Mouse (Mus musculus): ENCODE results near the gene Trmt1l. TPM values are rescaled to one million over a fixed set of nuclear protein-coding genes. Genes with fewer than 3 reads are reported as not detected.
"Not testable (repeated sequence)": the region's sequence is repeated elsewhere in the genome, so short reads cannot be mapped to it uniquely, and the experiment has no call there.

The Trmt1l gene
- polyA plus RNA-seq, 1 experiment from 2014 or later = 56.0 TPM

DNA sequence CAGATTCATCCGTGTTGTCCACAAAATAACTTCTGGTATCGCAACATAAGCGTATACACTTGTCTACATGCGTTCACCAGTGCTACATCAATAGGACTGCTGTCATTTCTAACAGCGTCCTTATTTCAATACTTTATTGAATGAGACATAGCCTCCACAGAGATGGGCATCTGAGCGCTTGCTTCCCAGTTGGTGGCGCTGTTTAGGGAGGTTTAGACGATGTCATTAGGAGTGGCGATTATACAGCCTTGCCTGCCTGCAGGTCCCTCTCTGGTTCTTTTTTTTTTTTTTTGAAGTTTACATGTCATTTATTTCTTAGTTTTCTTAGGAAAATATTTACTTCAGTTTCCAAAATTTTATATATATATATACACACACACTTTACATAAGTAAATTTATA, 32.9 kb downstream of the Trmt1l start:
- no peak for ATAC-seq

DNA sequence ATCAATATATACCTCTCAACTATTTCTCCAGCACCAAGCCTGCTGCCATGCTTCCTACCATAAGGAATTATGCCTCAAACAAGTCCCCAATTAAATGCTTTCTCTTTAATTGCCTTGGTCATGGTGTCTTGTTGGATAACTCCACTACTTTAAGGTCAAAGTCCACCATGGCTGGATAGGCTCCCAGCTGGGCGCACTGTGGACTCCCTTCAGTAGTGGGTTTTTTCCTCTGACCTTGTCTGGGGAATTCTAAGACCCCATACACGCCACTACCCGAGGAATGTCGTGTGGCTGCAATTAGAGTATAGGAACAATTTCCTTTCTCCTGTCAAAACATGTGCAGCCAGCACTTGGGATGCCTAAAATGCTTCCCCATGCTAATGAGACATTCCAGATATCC, 36.6 kb downstream of the Trmt1l start:
- WGBS = 65% methylated on average over 4 of the region's 4 CpGs
- H3K4me2 ChIP-seq (replicated peaks) = no peak overlapping the region
- H3K36me3 ChIP-seq = peaks cover 33% of the 10 kb centered on the region
- H3K4me3 ChIP-seq (replicated peaks) = no peak overlapping the region
- no peak for ATAC-seq
- no peak overlapping the region for H3K27ac ChIP-seq
- no peak overlapping the region for H3K9ac ChIP-seq (replicated peaks)
- no peaks in the 10 kb centered on the region for H3K9me3 ChIP-seq
- H3K4me1 ChIP-seq (replicated peaks) = no peaks in the 10 kb centered on the region
- no peaks in the 10 kb centered on the region for H3K27me3 ChIP-seq

More for the DNA sequence above, 32.9 kb downstream of the Trmt1l start:
- 78% methylated on average over 9 of the region's 9 CpGs for WGBS
- no peak overlapping the region for H3K9ac ChIP-seq (replicated peaks)
- no peak overlapping the region for H3K4me2 ChIP-seq (replicated peaks)
- H3K4me3 ChIP-seq (replicated peaks) = no peak overlapping the region
- H3K4me1 ChIP-seq (replicated peaks) = no peaks in the 10 kb centered on the region
- H3K27ac ChIP-seq = no peak overlapping the region
- H3K27me3 ChIP-seq = no peaks in the 10 kb centered on the region
- peaks cover 47% of the 10 kb centered on the region for H3K36me3 ChIP-seq
- no peaks in the 10 kb centered on the region for H3K9me3 ChIP-seq

DNA sequence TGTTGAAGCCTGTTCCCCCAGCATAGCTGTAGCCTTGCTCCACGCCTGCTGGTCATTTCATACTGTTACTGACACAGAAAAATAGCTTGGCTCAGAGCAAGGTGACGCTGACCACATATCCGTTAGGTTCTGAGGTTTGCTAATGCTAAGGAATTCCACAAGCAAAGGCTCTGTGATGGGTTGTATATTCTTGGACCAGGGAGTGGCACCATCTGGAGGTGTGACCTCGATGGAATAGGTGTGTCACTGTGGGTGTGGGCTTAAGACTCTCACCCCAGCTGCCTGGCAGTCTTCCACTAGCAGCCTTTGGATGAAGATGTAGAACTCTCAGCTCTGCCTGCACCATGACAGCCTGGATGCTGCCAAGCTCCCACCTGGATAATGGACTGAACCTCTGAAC, 38.2 kb downstream of the Trmt1l start:
- Histone ChIP-seq H3K4me3 (replicated peaks) (no peak overlapping the region), H3K4me1 (replicated peaks) (no peaks in the 10 kb centered on the region), H3K9me3 (no peaks in the 10 kb centered on the region), H3K27ac (no peak overlapping the region), H3K27me3 (no peaks in the 10 kb centered on the region), H3K4me2 (replicated peaks) (no peak overlapping the region), H3K36me3 (peaks cover 31% of the 10 kb centered on the region), H3K9ac (replicated peaks) (no peak overlapping the region)
- ATAC-seq = no peak
- 91% methylated on average over 4 of the region's 4 CpGs for WGBS

DNA sequence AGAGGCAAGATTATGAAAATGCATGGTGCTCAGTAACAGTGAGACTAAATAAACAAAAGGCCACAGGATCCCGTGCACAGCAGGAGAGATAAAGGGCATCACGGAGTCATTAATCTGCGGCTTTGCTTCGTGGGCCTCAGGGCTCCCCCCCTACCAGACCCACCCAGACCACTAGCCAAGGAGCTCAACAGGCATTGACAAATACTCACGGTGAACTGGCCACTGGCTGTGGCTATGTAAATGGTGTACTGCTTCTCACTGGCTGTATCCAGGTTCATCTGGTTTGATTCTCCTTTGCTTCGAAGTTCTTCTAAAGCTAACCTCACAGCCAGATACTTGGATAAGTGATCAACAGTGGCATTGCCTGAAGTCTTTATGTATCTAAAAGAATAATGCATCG, 43.1 kb downstream of the Trmt1l start:
- Histone ChIP-seq H3K36me3 (peaks cover 62% of the 10 kb centered on the region), H3K4me1 (replicated peaks) (no peaks in the 10 kb centered on the region), H3K9me3 (no peaks in the 10 kb centered on the region), H3K4me3 (replicated peaks) (no peak overlapping the region), H3K9ac (replicated peaks) (no peak overlapping the region), H3K27ac (no peak overlapping the region), H3K27me3 (no peaks in the 10 kb centered on the region), H3K4me2 (replicated peaks) (no peak overlapping the region)
- no peak for ATAC-seq
- WGBS = 49% methylated on average over 7 of the region's 7 CpGs

DNA sequence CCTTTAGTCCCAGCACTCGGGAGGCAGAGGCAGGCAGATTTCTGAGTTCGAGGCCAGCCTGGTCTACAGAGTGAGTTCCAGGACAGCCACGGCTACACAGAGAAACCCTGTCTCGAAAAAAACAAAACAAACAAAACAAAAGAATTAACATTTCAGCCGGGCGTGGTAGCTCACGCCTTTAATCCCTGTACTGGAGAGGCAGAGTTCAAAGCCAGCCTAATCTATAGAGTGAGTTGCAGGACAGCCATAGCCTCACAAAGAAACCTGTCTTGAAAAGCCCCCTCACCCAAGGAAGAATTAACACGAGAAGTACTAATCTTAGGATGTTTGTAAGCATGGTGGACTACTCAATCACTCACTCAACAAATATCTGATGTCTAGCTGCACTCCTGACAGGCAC, 44.0 kb downstream of the Trmt1l start:
- not testable (repeated sequence) for H3K27ac ChIP-seq; H3K27me3 ChIP-seq; H3K9ac ChIP-seq (replicated peaks); H3K9me3 ChIP-seq; H3K4me2 ChIP-seq (replicated peaks); ATAC-seq; H3K4me1 ChIP-seq (replicated peaks); H3K4me3 ChIP-seq (replicated peaks)
- peaks cover 70% of the 10 kb centered on the region for H3K36me3 ChIP-seq
- WGBS = 86% methylated on average over 8 of the region's 8 CpGs

DNA sequence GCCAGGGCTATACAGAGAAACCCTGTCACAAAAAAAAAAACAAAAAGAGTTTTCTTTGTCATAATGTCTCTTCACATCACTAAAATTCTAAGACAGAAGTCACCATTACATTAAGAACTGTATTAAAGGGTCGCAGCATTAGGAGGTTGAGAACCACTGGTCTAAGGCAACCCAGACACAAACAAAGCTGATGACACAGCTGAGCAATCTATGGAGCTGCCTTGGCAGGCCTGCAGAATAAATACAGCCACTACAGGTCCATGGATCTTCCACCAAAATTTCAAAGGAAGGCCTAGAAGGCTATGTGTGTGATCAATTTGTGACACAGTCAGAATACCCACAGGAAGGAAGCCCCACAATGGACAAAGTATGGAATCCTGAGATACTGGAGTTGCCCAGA, 54.2 kb downstream of the Trmt1l start:
- no peaks in the 10 kb centered on the region for H3K9me3 ChIP-seq
- H3K36me3 ChIP-seq = peaks cover 16% of the 10 kb centered on the region; the same call in 1 of the 2 replicates
- no peak overlapping the region for H3K9ac ChIP-seq (replicated peaks)
- H3K4me3 ChIP-seq (replicated peaks) = no peak overlapping the region
- no peaks in the 10 kb centered on the region for H3K27me3 ChIP-seq
- WGBS = 89% methylated on average over 1 of the region's 1 CpGs
- H3K27ac ChIP-seq = no peak overlapping the region
- no peak overlapping the region for H3K4me2 ChIP-seq (replicated peaks)
- peaks cover 5% of the 10 kb centered on the region for H3K4me1 ChIP-seq (replicated peaks)
- ATAC-seq = no peak

DNA sequence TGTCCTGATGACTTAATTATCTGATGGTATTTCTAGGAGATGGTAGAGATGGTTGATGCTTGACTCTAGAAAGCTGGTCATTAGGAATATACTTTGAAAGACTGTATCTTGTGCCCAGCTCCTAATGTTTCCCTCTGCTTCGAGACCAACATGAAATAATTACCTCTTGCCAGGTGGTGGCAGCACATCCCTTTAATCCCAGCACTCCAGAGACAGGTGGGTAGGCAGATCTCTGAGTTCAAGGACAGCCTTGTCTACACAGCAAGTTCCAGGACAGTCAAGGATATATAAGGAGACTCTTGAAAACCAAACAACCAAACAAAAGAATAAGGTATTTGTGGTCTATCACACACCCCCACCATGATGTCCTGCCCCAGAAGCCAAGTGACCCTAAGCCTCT, 55.2 kb downstream of the Trmt1l start:
- H3K36me3 ChIP-seq = peaks cover 13% of the 10 kb centered on the region; the same call in 1 of the 2 replicates
- H3K27me3 ChIP-seq = no peaks in the 10 kb centered on the region
- peaks cover 5% of the 10 kb centered on the region for H3K4me1 ChIP-seq (replicated peaks)
- no peak overlapping the region for H3K27ac ChIP-seq
- ATAC-seq = no peak
- no peak overlapping the region for H3K9ac ChIP-seq (replicated peaks)
- H3K4me2 ChIP-seq (replicated peaks) = no peak overlapping the region
- H3K9me3 ChIP-seq = no peaks in the 10 kb centered on the region
- 71% methylated on average over 1 of the region's 1 CpGs for WGBS
- H3K4me3 ChIP-seq (replicated peaks) = no peak overlapping the region

DNA sequence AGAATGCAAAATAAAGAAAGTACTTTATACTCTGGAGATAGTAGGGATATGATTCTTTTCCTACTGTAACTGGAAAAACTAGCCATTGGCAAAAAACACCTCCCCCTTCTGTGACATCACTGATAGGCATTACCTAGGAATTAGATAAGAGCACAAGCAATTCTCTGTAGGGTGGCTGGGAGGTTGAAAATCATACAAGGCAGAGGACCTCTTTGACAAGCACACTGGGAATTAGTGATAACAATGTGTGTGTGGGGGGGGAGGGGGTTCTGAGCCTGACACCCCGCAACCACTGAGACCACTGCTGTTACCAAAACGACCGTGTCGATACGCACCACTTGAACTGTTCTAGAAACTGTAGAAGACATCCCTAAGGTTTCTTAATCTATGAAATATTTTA, 56.4 kb downstream of the Trmt1l start:
- Histone ChIP-seq H3K4me3 (replicated peaks) (no peak overlapping the region), H3K27me3 (no peaks in the 10 kb centered on the region), H3K27ac (no peak overlapping the region), H3K4me1 (replicated peaks) (peaks cover 2% of the 10 kb centered on the region), H3K36me3 (peaks cover 13% of the 10 kb centered on the region; the same call in 1 of the 2 replicates), H3K9me3 (no peaks in the 10 kb centered on the region), H3K4me2 (replicated peaks) (no peak overlapping the region), H3K9ac (replicated peaks) (no peak overlapping the region)
- WGBS = 75% methylated on average over 5 of the region's 5 CpGs
- no peak for ATAC-seq

DNA sequence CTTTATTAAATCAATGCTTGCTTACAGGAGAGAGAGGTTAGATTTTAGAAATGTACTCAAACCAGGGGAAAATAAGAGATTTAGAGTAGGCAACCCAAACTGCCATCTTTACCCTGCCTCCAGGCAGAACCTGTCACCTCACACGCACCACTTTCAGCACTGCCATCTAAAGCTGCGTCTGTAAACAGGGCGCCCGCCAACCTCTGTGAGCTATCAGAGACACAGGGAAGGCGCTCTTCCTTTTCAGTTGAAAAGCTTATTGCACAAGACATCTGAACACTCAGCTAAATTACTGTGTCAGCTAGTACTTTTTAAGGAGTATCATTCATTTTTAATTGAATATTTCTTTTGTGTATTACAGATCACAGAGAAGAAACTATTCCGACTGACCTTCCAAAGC, 61.5 kb downstream of the Trmt1l start:
- Histone ChIP-seq H3K4me2 (replicated peaks) (no peak overlapping the region), H3K9ac (replicated peaks) (no peak overlapping the region), H3K27ac (no peak overlapping the region), H3K4me3 (replicated peaks) (no peak overlapping the region), H3K9me3 (no peaks in the 10 kb centered on the region), H3K36me3 (no peaks in the 10 kb centered on the region), H3K4me1 (replicated peaks) (peaks cover 16% of the 10 kb centered on the region), H3K27me3 (no peaks in the 10 kb centered on the region)
- 89% methylated on average over 6 of the region's 6 CpGs for WGBS
- no peak for ATAC-seq

DNA sequence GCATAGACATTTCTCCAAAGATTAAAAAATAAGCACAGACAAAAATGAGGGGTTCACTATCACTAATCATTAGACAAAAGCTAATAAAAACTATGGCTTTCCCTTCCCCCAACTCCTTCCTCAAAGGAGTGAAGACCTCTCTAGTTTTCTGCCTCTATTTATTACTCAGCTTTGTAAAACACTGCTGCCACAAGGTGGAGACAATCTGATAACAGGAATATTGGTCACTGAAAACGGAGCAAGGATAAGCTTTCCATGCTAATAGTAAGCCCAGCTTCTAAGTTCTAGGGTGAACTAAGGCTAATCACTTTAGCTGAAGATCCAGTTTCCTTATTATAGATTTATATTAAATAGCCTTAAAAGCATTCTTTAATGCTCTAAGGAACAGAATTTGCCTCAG, 64.1 kb downstream of the Trmt1l start:
- 39% methylated on average over 1 of the region's 1 CpGs for WGBS
- no peak for ATAC-seq

DNA sequence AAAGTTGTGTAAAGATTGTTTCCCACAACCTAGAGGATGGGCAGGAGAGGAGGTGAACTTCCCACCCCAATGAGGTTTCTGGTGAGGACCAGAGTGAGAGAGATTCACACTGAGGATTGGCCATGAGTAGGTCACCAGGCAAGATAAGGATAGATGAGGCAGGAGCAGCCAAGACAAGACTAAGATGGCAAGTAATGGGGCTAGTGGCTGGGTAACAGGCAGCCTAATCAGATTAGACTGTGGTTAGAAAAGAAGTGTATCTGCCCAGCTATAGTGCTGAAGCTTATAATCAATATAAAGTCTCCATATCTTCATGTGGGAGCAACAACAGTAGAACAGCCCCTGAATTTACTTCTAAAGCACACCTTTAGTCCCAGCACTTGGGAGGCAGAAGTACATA, 65.5 kb downstream of the Trmt1l start:
- Histone ChIP-seq H3K27ac (no peak overlapping the region), H3K9ac (replicated peaks) (no peak overlapping the region), H3K4me2 (replicated peaks) (no peak overlapping the region), H3K4me3 (replicated peaks) (no peak overlapping the region), H3K9me3 (no peaks in the 10 kb centered on the region), H3K4me1 (replicated peaks) (peaks cover 30% of the 10 kb centered on the region), H3K36me3 (0 out of 2 replicates have a peak, but pooled peaks cover 4% of the 10 kb centered on the region), H3K27me3 (no peaks in the 10 kb centered on the region)
- no peak for ATAC-seq

More for the DNA sequence above, 64.1 kb downstream of the Trmt1l start:
- Histone ChIP-seq H3K4me2 (replicated peaks) (no peak overlapping the region), H3K4me1 (replicated peaks) (peaks cover 20% of the 10 kb centered on the region; the same call in 1 of the 2 replicates), H3K9me3 (no peaks in the 10 kb centered on the region), H3K4me3 (replicated peaks) (no peak overlapping the region), H3K27ac (no peak overlapping the region), H3K27me3 (no peaks in the 10 kb centered on the region), H3K36me3 (0 out of 2 replicates have a peak, but pooled peaks cover 4% of the 10 kb centered on the region), H3K9ac (replicated peaks) (no peak overlapping the region)

DNA sequence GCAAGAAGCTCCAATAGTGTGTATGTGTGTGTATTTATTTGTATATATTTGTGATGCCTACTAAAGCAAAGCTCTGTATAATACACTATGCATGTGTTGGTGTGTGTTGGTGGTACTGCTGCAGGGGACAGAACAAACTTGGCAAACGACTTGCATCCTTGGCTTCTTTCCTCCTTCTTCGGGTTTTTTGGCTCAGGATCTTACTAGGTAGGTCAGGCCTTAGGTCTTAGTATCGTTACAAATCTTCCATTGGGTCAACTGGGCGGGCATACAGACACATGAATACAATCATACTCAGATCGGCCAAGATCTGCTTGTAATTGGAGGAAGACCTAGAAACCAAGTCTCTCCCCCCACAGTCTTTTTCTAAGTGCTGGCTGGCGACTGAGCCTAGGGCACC, 66.4 kb downstream of the Trmt1l start:
- Histone ChIP-seq H3K9me3 (no peaks in the 10 kb centered on the region), H3K4me1 (replicated peaks) (peaks cover 34% of the 10 kb centered on the region), H3K27ac (no peak overlapping the region), H3K27me3 (no peaks in the 10 kb centered on the region), H3K9ac (replicated peaks) (no peak overlapping the region), H3K36me3 (0 out of 2 replicates have a peak, but pooled peaks cover 4% of the 10 kb centered on the region), H3K4me2 (replicated peaks) (no peak overlapping the region), H3K4me3 (replicated peaks) (no peak overlapping the region)
- ATAC-seq = no peak
- 82% methylated on average over 6 of the region's 6 CpGs for WGBS

DNA sequence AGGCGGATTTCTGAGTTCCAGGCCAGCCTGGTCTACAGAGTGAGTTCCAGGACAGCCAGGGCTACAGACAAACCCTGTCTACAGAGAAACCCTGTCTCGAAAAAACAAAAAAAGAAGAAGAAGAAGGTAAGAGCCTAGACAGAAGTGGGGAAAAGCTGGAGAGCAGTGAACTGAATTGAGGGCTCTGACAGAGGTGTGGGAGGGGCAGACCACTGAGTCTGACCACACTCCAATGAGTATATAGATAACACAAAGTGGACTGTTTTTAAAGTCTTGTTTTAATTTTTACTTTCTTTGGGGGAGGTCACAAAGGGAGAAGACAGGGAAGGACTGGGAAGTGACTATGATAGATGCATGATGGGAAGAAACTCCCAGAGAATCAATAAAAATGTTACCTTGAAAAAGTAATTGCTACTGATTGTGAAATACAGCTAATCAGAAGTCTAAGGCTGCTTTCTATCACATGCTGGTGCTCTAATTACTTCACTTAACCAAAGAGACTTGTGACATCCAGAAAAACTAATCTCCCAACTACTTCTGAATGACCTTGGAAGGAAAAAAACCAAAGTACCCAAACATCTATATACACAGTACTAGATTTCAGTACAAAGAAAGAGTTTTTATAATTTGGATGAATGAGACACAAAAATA, 67.4 kb downstream of the Trmt1l start:
- Histone ChIP-seq H3K4me2 (replicated peaks) (no peak overlapping the region), H3K27me3 (no peaks in the 10 kb centered on the region), H3K27ac (no peak overlapping the region), H3K4me3 (replicated peaks) (no peak overlapping the region), H3K9me3 (no peaks in the 10 kb centered on the region), H3K36me3 (0 out of 2 replicates have a peak, but pooled peaks cover 4% of the 10 kb centered on the region), H3K4me1 (replicated peaks) (peaks cover 32% of the 10 kb centered on the region), H3K9ac (replicated peaks) (no peak overlapping the region)
- no peak for ATAC-seq
- WGBS = 94% methylated on average over 2 of the region's 2 CpGs

Measured in midbrain, embryonic 13.5 days (tissue).